Mouse (Mus musculus): ENCODE data around the gene Man2a2. TPM values are rescaled to one million over a fixed set of nuclear protein-coding genes. Genes with fewer than 3 reads are reported as not detected.

Gene Man2a2
- total and polyA plus RNA-seq, 3 experiments: 12.5 to 46.3 (median 44.3) TPM

DNA sequence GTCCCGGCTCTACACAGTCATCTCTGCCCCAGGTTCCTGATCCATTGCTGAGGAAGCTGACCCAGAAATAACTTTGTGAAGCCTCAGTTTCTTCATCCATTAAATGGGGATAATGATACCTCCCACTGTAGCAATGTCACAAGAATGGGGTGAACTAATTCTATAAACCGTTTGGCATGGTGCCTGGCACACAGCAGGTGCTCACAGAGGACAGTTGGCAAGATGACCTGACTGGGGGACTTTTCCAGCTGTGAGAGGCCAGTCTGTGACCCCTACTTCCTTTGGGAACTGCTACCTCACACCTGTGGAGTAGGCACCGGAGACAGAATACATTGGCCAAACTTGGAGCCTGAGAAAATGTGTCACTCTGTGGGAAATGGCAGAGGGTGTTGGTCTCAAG is 46.9 kb upstream of the Man2a2 start:
- Histone ChIP-seq H3K79me2 (replicated peaks; ENCODE audit: control insufficient read depth, extremely low read depth, insufficient read depth, poor library complexity, severe bottlenecking) (no peaks in the 10 kb centered on the region), H3K27ac (ENCODE audit: insufficient read depth, low read depth) (no peak overlapping the region), H3K27me3 (replicated peaks) (no peaks in the 10 kb centered on the region), H3K9ac (ENCODE audit: insufficient read depth, low read depth) (no peak overlapping the region), H3K4me3 (replicated peaks in 1 of 3; ENCODE audit: low read depth in 2 of 3, low read length in 2 of 3, poor library complexity in 1 of 3) (no peak overlapping the region), H3K4me2 (ENCODE audit: insufficient read depth, low read depth, poor library complexity, severe bottlenecking) (no peak overlapping the region), H3K4me1 (ENCODE audit: control insufficient read depth in 1 of 2, insufficient read depth in 2 of 2) (peaks cover 14 to 60% of the 10 kb centered on the region in 2 experiments), H3K9me3 (replicated peaks; ENCODE audit: low read length) (no peaks in the 10 kb centered on the region), H3K36me3 (replicated peaks in 1 of 2; ENCODE audit: control insufficient read depth in 1 of 2, insufficient read depth in 1 of 2, low read length in 1 of 2) (no peaks in the 10 kb centered on the region)
- in situ Hi-C loops (cut with MboI; ENCODE audit: low pct_ligation_motif_present, low pct_unique_long_range_greater_than_20kb, low sequenced_read_pairs): no loop called here
- no peak for DNase-seq (ENCODE audit: extremely low read depth)
- dilution Hi-C loops (cut with MboI; ENCODE audit: extremely low pct_ligation_motif_present, extremely low pct_unique_long_range_greater_than_20kb, low sequenced_read_pairs): no loop called here
- TF ChIP-seq POLR2A (IDR thresholded peaks at IDR 0.05; ENCODE audit: low read depth, low read length) (no peak), JUN (IDR thresholded peaks at IDR 0.05; ENCODE audit: insufficient read depth, low read depth, low read length) (no peak), KAT2A (IDR thresholded peaks at IDR 0.05; ENCODE audit: insufficient replicate concordance, low read length) (no peak), MAZ (IDR thresholded peaks at IDR 0.05; ENCODE audit: low read depth, low read length) (no peak), USF2 (conservative IDR thresholded peaks at IDR 0.05; ENCODE audit: low read depth, low read length) (no peak), MAX (IDR thresholded peaks at IDR 0.05; ENCODE audit: low read length) (no peak), UBTF (IDR thresholded peaks at IDR 0.05; ENCODE audit: low read depth, low read length) (no peak), RAD21 (IDR thresholded peaks at IDR 0.05; ENCODE audit: low read depth, low read length) (no peak), BHLHE40 (IDR thresholded peaks at IDR 0.05; ENCODE audit: low read depth, low read length) (no peak), SMC3 (IDR thresholded peaks at IDR 0.05; ENCODE audit: low read depth, low read length) (no peak), ZKSCAN1 (IDR thresholded peaks at IDR 0.05; ENCODE audit: borderline replicate concordance, low read depth, low read length) (no peak)

DNA sequence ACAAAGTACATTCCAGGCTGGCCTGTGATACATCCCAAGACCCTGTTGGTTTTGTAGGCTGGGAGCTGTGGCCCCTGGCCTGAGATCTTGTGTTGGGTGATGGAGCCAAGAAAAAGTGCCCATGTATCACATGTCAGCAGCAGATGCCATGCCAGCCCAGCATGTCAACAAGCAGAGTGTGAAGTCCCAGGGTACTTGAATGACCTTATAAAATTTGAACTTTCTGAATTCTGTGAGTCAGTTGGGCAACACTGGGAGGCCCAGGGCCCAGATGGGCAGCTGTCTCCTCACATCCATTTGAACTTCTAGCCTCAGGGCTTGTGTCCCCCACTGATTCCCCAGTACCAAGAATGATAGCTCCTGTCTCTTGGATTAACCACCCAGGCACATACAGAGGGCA is 46.4 kb upstream of the Man2a2 start:
- dilution Hi-C loops (cut with MboI; ENCODE audit: extremely low pct_ligation_motif_present, extremely low pct_unique_long_range_greater_than_20kb, low sequenced_read_pairs) (no loop called here), in situ Hi-C loops (cut with MboI; ENCODE audit: low pct_ligation_motif_present, low pct_unique_long_range_greater_than_20kb, low sequenced_read_pairs) (no loop called here)
- TF ChIP-seq E2F4 (IDR thresholded peaks at IDR 0.05; ENCODE audit: insufficient replicate concordance, low read depth, low read length): no peak
- no peak for TF ChIP-seq SMC3 (IDR thresholded peaks at IDR 0.05; ENCODE audit: low read depth, low read length)
- no peak for TF ChIP-seq UBTF (IDR thresholded peaks at IDR 0.05; ENCODE audit: low read depth, low read length)
- TF ChIP-seq CHD2 (IDR thresholded peaks at IDR 0.05; ENCODE audit: low read length): no peak
- TF ChIP-seq NRF1 (IDR thresholded peaks at IDR 0.05; ENCODE audit: low read depth, low read length): no peak
- no peak for TF ChIP-seq CTCF (conservative IDR thresholded peaks at IDR 0.05 in 1 of 2, IDR thresholded peaks at IDR 0.05 in 1 of 2; ENCODE audit: low read depth in 2 of 2, low read length in 2 of 2)
- TF ChIP-seq EP300 (IDR thresholded peaks at IDR 0.05; ENCODE audit: low read length): no peak
- no peak for TF ChIP-seq POLR2A (IDR thresholded peaks at IDR 0.05; ENCODE audit: low read depth, low read length)
- TF ChIP-seq CHD1 (IDR thresholded peaks at IDR 0.05; ENCODE audit: low read depth, low read length): no peak
- no peak for TF ChIP-seq ZMIZ1 (IDR thresholded peaks at IDR 0.05; ENCODE audit: low read depth, low read length)
- TF ChIP-seq IRF4 (IDR thresholded peaks at IDR 0.05; ENCODE audit: low read depth, low read length): no peak
- no peak for TF ChIP-seq JUN (IDR thresholded peaks at IDR 0.05; ENCODE audit: insufficient read depth, low read depth, low read length)
- TF ChIP-seq TBP (conservative IDR thresholded peaks at IDR 0.05; ENCODE audit: low read depth, low read length): no peak
- H3K4me1 ChIP-seq (ENCODE audit: control insufficient read depth in 1 of 2, insufficient read depth in 2 of 2): peaks cover 14 to 61% of the 10 kb centered on the region in 2 experiments
- no peaks in the 10 kb centered on the region for H3K27me3 ChIP-seq (replicated peaks)
- H3K4me2 ChIP-seq (ENCODE audit: insufficient read depth, low read depth, poor library complexity, severe bottlenecking): no peak overlapping the region
- H3K9ac ChIP-seq (ENCODE audit: insufficient read depth, low read depth): no peak overlapping the region
- H3K36me3 ChIP-seq (replicated peaks in 1 of 2; ENCODE audit: control insufficient read depth in 1 of 2, insufficient read depth in 1 of 2, low read length in 1 of 2): no peaks in the 10 kb centered on the region
- no peak overlapping the region for H3K27ac ChIP-seq (ENCODE audit: insufficient read depth, low read depth)
- H3K9me3 ChIP-seq (replicated peaks; ENCODE audit: low read length): no peaks in the 10 kb centered on the region
- no peaks in the 10 kb centered on the region for H3K79me2 ChIP-seq (replicated peaks; ENCODE audit: control insufficient read depth, extremely low read depth, insufficient read depth, poor library complexity, severe bottlenecking)
- no peak overlapping the region for H3K4me3 ChIP-seq (replicated peaks in 1 of 3; ENCODE audit: low read depth in 2 of 3, low read length in 2 of 3, poor library complexity in 1 of 3)
- no peak for DNase-seq (ENCODE audit: extremely low read depth)
